In genomic region chr9:47938941-47939710, GRCm38 (mm10) we compare ENCODE assay signal across 16 mouse cellular contexts.
"Had no signal": no experiment of that assay in that cellular context is flagged by ENCODE, and none has a peak within 500 bp of the region (broad histone marks: within the 10 kb centered on the region; RNA-seq: fewer than 3 reads in every experiment).

No protein-coding gene starts in this region.

- H3K9ac ChIP-seq: limb, embryonic 13.5 days; liver, embryonic 15.5 days; lung, embryonic 14.5 days; midbrain, embryonic 12.5 days; neural tube, embryonic 13.5 days had no signal

- H3K36me3 ChIP-seq: limb, embryonic 13.5 days; liver, embryonic 15.5 days; midbrain, embryonic 12.5 days; neural tube, embryonic 13.5 days had no signal

- H3K27ac ChIP-seq: kidney, postnatal 0 days; layer of hippocampus, adult 2 months; limb, embryonic 13.5 days; liver, embryonic 15.5 days; midbrain, embryonic 12.5 days; neural tube, embryonic 13.5 days; stomach, postnatal 0 days had no signal

- H3K4me2 ChIP-seq: limb, embryonic 13.5 days; liver, embryonic 11.5 days; liver, embryonic 15.5 days; lung, embryonic 14.5 days; midbrain, embryonic 12.5 days; neural tube, embryonic 13.5 days had no signal

- DNase-seq: kidney, adult 9 months; kidney, postnatal 36 days; left cerebral cortex, postnatal 4 days; lung, embryonic 14.5 days; lung, postnatal 10 days; lung, postnatal 4 days; thymus, postnatal 4 days had no signal

- ATAC-seq: midbrain, embryonic 16.5 days had no signal

- H3K4me1 ChIP-seq: liver, embryonic 15.5 days had no signal

- H3K27me3 ChIP-seq: limb, embryonic 13.5 days; liver, embryonic 15.5 days; neural tube, embryonic 13.5 days had no signal

- H3K9me3 ChIP-seq: liver, embryonic 15.5 days; midbrain, embryonic 12.5 days; neural tube, embryonic 13.5 days had no signal

- H3K4me3 ChIP-seq: layer of hippocampus, adult 2 months; limb, embryonic 13.5 days; liver, embryonic 15.5 days; midbrain, embryonic 12.5 days; neural tube, embryonic 13.5 days had no signal
